Mouse (Mus musculus): ENCODE results near the gene Mmp8.

Gene Mmp8

DNA sequence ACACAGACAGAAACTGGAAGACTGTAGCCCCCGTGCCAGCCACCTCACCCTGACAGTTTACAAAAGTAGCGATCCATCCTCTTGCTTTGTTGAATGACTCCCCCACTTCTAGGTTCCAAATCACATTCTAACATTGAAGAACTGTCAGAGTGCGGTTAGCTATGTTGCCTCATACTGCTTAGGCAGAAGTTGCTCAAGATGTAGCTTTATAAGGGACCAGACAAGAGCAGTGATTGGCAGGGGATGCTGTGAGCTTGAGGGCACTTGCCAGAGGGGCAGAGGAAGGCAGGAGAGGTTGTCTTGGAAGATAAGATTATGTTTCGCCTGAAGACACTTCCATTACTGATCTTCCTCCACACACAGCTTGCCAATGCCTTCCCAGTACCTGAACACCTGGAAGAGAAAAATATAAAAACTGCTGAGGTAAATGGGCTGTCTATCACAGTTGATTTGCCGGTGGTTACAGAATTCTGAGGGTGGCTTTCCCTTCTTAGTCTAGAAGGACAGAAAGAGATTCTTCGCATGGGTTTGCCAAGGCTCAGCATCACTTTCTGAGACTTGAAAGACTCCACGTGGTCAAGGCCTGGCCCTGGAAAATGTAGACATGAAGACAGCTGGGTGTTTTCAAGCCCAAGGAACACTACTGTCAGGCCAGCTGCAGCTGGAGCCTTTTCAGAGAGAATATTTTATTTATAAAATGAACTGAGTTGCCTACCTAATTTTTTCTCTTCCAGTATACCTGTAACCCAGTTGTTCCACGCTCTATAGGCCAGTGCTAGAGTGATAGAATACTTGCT lies at the start of gene Mmp8:
TSS of gene Mmp8 (plus strand) at position 236 of the 797 bp plus-strand sequence.
- no peak for DNase-seq (ENCODE audit: low spot score in 2 of 2)

DNA sequence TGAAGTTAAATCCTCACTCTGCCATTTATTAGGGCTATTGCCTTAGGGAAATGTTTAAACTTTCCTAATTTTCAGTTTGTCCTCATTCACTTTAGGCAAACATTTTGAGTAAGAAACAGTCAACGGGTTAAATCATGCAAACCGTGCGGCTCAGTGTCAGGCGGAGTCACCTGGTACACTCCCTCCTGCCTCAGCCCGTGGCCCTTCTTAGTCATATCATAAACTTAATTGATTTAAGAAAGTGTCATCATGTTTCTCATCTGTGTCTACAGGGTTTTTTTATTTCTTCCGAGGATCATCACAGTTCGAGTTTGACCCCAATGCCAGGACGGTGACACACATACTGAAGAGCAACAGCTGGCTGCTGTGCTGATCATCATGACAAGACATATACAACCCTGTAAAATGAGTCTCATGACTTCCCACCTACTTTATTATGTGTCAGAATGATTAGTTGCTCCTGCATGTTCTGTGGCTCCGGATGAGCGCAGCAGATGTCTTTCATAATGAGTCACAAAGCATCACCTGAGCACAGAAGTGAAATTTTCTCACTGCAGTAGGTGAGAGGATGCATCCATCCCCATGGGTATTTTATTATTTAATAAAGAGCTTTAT lies 48.5 kb upstream of the Mmp8 start:
- DNase-seq (ENCODE audit: low spot score in 2 of 2), result peak in 1 of 2 experiments; percentile 1

DNA sequence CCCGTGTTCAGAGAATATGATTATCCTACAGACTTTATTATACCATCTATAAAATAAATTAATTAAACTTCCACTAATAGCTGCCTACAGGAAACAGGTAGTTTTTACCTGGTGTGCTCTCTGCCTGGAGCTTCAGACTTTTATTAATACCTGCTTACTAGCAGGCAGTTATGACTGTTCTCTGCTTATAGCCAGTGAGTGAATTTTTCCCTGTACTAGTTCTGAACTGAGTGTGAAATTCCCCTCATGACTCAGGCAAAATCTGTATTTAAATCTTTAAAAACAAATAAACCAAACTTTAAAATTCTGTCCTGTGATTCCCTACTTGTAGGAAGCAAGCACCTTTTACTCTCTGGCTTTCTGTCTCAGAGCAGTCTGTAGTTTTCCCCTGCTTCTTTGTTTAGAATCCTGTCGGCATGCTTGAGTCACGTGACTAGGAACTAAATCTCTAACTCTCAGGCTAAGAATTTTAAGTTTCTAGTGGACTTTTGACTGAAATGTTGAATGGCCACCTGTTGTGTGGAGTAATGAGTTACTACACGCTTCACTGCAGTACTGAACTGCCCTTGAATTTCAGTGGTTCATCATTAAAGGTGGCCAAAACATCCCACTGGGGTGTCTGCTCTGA lies 40.2 kb upstream of the Mmp8 start:
- DNase-seq (ENCODE audit: low spot score in 2 of 2), result no peak

DNA sequence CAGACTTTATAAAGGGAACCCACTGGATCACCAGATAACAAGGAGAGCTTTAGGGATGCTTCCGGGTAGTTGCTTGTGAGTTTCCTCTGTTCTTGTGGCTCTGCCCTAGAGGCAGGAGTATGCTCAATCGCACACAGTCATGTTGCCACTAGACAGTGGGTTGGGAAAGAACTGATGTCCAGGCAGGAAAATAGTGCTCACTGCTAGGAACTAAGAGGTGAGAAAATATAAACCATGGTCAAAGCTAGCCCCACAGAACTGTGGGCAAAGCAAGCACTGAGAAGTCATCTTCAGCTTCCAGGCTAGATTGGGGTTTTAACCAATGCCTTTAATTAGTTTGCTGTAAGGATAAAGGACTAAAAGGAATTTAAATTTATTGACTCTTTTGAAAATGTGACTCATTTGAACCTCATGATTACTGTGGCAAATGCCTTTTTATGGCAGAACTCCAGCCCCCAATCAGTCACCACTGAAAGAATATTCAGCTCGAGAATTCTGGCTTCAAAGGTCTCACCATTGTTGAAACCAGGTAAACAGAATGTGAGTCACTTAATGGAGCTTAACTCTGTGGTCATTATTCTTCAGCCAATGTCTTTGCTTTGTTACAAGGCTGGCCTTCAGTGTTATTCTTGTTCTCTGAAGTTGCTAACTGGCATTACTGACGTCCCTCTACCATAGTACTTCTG lies 31.9 kb upstream of the Mmp8 start:
- DNase-seq (ENCODE audit: low spot score in 2 of 2), result no peak

DNA sequence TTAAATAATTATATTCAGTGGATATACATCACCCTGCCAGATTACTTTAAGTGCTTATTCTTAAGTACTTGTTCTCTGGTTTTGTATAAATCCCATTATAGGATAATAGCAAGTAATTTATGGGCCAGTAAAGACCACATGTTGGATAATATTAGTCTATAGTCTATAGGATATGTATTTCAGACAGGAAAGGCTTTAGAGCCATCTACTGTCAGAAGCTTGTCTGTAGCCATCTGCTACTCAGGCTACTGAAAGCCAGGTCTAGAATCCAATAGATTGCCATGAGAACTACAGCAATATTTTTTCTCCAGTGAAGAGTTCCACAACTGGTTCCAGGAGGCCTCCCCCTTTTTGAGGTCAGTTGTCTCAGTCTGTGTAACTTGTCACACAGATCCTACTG lies 15.5 kb upstream of the Mmp8 start:
- no peak for DNase-seq (ENCODE audit: low spot score in 2 of 2)

DNA sequence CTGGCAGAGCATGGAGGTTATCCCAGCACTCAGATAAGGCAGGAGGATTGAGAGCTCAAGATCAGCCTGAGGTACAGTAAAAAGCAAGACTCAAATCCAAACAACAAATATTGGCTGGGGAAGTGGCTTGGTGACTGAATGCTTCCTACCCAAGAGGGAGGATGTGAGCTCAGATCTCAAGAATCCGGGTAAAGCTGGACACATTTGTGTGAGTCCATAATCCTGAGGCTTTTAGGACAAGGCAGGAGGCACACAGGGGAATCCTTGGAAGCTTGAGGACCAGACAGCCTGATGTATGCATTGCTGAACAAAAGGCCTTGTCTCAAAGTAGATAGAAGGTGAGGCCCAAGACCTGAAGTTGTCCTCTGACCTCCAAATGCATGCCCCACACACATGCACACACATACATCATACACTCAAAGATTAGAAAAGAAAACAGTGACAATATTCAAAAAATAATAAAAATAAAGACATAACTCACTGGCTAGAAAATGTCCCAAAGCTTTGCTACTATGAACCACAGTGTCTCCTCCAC lies 13.3 kb upstream of the Mmp8 start:
- DNase-seq (ENCODE audit: low spot score in 2 of 2), result no peak

DNA sequence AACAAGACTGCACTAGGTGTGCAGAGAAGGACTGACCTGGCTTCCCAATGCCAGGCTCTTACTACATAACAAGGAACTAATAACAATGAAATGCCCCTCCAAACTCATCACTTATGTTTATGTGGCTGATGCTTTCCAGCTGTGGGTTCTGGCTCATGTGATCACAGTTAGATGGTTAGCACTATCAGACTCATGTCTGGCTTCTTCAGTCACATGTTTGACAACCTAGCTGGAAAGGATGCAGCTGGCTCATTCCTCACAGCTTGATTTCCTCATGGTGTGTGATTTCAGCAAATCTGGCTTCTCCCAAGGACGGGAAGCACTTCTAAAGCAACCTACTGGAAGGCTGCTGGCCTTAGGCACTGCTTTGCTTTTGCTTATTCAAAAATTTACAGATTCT lies 12.8 kb upstream of the Mmp8 start:
- no peak for DNase-seq (ENCODE audit: low spot score in 2 of 2)

DNA sequence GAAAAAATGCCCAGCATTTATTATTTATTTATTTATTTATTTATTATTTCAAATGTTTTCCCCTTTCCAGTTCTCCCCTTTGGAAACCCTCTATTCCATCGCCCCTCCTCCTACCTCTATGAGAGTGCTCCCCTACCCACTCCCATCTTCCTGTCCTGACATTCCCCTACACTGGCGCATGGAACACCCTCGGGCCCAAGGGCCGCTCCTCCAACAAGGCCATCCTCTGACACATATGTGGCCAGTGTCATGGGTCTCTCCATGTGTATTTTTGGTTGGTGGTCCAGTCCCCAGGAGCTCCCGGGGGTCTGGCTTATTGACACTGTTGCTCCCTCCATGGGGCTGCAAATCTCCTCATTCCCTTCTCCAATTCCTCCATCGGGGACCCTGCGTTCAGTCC lies 12.3 kb upstream of the Mmp8 start:
- no peak for DNase-seq (ENCODE audit: low spot score in 2 of 2)

DNA sequence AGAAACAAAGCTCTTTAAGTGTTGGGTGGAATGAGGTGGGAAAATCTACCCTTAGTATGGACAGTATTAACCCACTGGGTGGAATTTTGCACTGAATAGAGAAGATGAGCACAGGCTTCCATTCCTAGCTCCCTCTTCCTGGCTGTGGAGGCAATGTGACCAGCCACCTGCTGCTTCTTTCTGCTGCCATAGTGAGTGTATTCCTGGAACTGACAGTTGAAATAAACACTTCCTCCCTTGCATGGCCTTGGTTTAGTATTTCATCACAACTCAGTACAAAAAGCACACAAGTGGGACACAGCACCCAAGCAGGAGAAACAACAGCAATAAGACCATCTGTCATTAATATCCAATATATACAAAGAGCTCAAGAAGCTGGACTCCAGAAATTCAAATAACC lies 6.3 kb upstream of the Mmp8 start:
- DNase-seq (ENCODE audit: low spot score in 2 of 2), result no peak

DNA sequence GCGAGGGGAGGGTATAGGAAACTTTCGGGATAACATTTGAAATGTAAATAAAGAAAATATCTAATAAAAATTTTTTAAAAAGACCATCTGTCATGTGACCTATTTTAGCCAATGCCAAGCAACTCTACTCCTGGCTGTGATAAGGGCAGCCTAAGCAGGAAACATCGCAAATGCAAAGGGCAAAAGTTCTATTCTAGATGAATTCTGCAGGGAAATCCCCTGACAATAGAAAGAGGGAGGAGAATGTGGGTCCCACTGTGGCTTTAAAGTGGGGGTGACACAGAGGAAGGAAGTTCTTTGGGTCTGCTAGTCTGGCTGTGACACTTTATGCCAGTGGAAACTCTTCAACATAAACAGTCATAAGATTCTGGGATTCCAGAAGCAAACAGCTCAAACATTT lies 4.7 kb upstream of the Mmp8 start:
- no peak for DNase-seq (ENCODE audit: low spot score in 2 of 2)

DNA sequence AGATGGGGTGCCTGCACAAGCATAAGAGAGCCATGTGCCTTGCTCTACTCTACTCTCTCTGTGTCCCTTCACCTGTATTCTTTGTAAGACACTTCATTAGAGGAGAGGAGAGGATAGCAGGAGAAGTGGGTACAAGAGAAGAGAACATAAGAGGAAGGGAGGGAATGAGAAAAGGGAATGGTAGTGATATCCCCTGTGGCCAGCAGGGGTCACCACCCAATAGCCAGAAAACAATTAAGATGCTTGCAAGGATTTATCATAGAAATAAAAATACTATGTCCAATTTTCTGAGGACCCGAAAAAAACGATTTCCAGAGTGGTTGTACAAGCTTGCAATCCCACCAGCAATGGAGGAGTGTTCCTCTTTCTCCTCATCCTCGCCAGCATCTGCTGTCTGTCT lies 3.9 kb upstream of the Mmp8 start:
- DNase-seq (ENCODE audit: low spot score in 2 of 2), result peak in 1 of 2 experiments; percentile 22

DNA sequence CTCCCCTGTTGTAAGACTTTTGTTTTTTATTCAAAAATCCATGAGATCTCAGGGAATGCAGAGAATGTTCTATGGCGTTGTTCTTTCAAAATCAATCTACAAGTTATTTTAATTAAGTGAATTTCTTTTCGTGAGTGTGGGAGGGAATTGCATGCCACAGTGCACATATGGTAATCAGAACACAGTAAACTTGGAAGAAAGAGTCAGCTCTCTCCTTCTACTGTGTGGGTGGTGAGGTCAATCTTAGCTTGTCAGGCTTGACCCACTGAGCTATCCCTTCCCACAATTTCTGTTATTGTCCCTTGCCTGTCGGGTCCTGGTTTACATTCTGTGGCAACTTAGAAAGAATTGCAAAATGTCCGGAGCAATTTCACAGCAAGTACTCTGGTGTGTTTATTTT lies 1.8 kb downstream of the Mmp8 start:
- DNase-seq (ENCODE audit: low spot score in 2 of 2), result no peak

DNA sequence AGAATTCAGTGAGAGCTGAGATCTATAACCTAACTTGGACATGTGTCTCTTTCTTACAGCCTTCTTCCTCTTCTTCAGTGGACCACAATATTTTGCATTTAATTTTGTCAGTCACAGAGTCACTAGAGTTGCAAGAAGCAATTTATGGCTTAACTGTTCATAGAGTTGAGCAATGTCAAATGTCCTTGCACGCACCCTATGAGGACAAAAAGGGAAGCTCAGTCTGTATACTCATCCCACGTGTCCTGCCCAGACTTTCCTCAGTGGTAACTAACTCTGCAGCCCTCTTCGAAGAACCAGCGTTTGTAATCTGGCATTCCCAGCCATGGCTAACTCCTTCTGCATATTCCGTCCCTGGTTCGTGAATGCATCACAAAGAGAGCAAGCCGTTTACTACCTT lies 9.1 kb downstream of the Mmp8 start:
- no peak for DNase-seq (ENCODE audit: low spot score in 2 of 2)

DNA sequence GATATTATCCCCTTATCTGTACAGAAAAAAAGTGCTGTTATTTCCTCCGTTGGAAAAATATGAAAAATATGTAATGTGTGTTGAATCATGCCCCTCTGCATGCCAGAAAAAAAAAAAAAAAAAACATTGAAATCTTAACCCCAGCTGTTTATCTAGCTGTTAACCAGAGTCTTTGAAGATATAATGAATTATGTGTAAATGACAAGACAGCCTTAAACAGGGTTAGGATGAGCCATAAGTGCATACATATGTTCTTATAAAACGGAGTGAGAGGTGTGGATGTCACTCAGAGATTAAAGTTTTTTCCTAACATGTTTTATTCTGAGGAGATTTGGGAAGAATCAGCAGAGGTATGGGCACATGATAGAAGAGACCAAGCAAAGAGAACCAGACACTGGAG lies 9.7 kb downstream of the Mmp8 start:
- DNase-seq (ENCODE audit: low spot score in 2 of 2), result no peak

DNA sequence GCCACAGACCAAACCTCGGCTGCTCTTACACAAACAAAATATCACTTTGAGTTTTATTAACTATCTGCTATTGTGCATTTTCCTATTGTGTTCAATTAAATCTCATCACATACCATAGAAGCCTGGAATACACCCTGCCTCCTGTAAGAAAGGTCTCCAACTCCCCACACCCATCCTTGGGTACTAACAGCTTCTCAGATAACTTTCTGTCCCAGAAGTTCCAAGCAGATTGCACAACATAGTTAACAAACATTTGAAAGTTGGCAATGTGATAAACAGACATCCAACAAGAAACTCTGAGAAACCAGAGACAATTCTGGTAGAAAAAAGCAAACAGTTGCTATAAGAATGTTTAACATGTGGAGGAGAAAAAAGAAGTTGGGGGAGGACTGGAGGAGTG lies 12.2 kb downstream of the Mmp8 start:
- no peak for DNase-seq (ENCODE audit: low spot score in 2 of 2)

DNA sequence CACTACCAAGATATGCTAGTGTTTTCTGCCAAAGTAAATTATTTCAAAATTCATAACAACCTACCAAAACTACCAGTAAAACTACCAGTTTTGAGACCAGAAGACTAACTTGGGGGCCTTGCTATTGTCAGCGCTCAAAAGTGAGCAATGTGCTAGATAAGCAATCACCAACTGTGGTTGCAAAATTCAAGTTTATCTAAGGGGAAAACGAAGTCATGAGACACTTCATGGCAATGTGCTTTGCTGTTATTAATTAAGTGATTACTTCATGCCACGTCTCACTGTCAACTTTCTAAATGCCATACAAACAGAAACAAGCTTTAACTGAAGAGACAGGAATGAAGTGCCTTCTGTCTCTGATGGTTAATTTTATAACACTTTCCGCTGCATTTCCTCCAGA lies 12.9 kb downstream of the Mmp8 start, which contains the start of gene Mmp27:
TSS of gene Mmp27 (plus strand) at position 235 of the 400 bp plus-strand sequence.
- no peak for DNase-seq (ENCODE audit: low spot score in 2 of 2)

DNA sequence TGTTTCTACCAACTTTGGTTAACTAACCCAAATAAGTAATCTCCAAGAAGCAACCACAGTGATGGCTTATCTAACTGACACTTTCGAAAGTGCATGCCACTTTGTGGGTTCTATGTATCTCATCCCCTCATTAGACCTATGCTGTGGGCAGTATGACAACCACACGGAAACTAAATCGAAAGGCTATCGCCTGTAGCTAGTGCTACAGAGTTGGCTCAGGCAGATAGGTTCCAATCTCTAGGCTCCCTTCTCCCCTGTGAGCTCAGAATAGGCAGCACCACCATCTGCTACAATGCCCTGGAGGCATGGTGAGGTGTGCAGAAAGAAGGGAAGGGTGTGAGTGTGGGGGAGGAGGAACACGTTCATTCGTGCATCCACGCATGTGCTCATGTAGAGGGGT lies 13.9 kb downstream of the Mmp8 start:
- DNase-seq (ENCODE audit: low spot score in 2 of 2), result no peak

DNA sequence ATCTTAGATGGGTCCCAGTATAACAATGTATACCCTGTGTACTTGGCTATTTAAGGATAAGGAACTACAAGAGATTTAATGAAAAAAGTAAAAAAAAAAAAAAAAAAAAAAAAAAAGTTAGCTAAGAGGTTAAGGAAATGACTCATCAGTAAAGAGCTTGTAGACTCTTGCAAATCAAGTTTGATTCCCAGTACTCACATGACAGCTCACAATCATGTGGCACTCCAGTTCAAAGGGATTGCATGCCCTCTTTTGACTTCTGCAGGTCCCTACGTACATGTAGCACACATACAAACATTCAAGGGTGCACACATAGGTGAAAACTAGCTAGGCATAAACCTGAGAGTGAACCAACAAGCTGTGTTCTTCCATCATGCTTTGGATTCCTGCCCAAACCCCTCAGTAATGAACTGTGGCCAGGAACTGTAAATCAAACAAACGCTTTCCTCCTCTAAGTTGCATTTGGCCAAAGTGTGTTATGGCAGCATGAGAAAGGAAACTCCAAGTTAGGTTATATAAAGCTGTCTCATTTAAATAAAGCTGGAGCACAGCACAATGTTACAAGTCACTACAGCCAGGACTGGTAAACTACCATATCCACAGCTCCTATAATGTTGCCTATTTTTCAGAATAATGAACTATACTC lies 14.5 kb downstream of the Mmp8 start:
- no peak for DNase-seq (ENCODE audit: low spot score in 2 of 2)

DNA sequence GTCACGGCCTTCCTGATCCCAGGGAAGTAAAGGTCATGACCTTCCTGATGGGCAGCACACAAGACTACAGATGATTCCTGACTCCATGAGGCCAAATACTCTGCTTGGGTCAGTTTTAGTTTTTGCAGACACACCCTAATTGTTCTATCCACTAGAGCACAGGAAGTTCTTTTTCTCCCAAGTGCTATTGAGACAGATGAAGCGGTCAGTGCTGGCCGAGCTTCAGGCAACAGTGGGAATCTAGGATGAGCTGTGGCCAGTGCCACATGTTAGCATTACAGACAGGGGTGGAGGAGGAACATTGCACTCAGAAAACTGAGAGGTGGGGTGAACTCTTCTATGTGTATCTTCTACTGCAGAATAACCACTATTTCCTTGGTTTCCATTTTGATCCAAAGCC lies 17.3 kb downstream of the Mmp8 start:
- no peak for DNase-seq (ENCODE audit: low spot score in 2 of 2)

DNA sequence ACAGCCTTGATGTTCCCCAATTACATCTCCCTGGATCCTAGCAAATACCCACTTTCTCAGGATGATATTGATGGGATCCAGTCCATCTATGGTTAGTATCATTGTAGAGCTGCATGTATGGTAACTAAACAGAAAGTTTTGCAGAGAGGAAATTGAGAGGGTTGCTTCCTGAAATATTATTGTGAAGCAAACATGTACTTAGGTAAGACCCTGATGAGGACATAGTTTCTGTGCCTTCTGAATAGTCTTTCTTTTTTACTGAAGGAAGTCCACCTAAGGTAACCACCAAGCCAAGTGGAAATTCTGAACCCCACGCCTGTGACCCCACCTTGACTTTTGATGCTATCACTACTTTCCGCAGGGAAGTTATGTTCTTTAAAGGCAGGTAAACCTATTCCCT lies 19.1 kb downstream of the Mmp8 start:
- no peak for DNase-seq (ENCODE audit: low spot score in 2 of 2)

DNA sequence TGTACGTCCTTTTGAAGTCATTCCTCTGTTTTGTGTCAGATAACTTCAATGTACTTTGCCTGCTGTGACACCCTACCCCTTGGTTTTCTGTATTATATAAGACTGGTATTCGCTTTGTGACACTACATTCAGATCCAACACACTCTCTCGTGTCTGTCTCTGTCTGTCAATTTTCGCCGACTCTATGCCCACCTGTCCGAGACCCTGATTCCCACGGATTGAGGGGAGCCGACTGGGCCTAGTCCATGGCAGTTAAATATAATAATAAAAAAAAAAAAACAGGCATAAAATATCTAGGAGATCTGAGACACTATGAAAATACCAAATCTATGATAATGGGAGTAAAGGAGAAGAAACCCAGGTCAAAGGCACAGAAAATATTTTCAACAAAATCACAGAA lies 31.8 kb downstream of the Mmp8 start:
- no peak for DNase-seq (ENCODE audit: low spot score in 2 of 2)

All from left cerebral cortex, adult 9 months (tissue).